In genomic region chr9:12935016-12935415, GRCm38 (mm10) we compare ENCODE assay signal across 17 mouse cellular contexts.
"Had no signal": no experiment of that assay in that cellular context is flagged by ENCODE, and none has a peak within 500 bp of the region (broad histone marks: within the 10 kb centered on the region; RNA-seq: fewer than 3 reads in every experiment).

No protein-coding gene starts in this region.

- H3K9ac ChIP-seq: lung, embryonic 15.5 days; midbrain, embryonic 13.5 days; midbrain, embryonic 15.5 days; neural tube, embryonic 12.5 days; stomach, embryonic 15.5 days had no signal

- H3K4me1 ChIP-seq: lung, embryonic 15.5 days; megakaryocyte, embryonic 14.5 days; midbrain, embryonic 13.5 days; midbrain, embryonic 15.5 days; neural tube, embryonic 12.5 days; stomach, embryonic 15.5 days had no signal

- H3K27me3 ChIP-seq: lung, embryonic 15.5 days; megakaryocyte, embryonic 14.5 days; midbrain, embryonic 13.5 days; midbrain, embryonic 15.5 days; neural tube, embryonic 12.5 days; stomach, embryonic 15.5 days had no signal

- H3K36me3 ChIP-seq: lung, embryonic 15.5 days; midbrain, embryonic 13.5 days; midbrain, embryonic 15.5 days; neural tube, embryonic 12.5 days; stomach, embryonic 15.5 days had no signal

- ATAC-seq: lung, postnatal 0 days; midbrain, embryonic 13.5 days; midbrain, embryonic 15.5 days had no signal

- H3K9me3 ChIP-seq: lung, embryonic 15.5 days; midbrain, embryonic 13.5 days; midbrain, embryonic 15.5 days; neural tube, embryonic 12.5 days; stomach, embryonic 15.5 days had no signal

- DNase-seq: lung, adult 2 months; lung, postnatal 14 days; lung, postnatal 36 days; right cerebral cortex, postnatal 14 days; thymus, adult 2 months; thymus, postnatal 25 days; thymus, postnatal 4 days had no signal

- H3K27ac ChIP-seq: lung, embryonic 15.5 days; macrophage; midbrain, embryonic 13.5 days; midbrain, embryonic 15.5 days; neural tube, embryonic 12.5 days; stomach, embryonic 15.5 days; stomach, postnatal 0 days had no signal

- H3K4me3 ChIP-seq: lung, embryonic 15.5 days; megakaryocyte, embryonic 14.5 days; midbrain, embryonic 13.5 days; midbrain, embryonic 15.5 days; neural tube, embryonic 12.5 days; stomach, embryonic 15.5 days had no signal

- H3K4me2 ChIP-seq: lung, embryonic 15.5 days; midbrain, embryonic 11.5 days; midbrain, embryonic 13.5 days; midbrain, embryonic 15.5 days; neural tube, embryonic 12.5 days; stomach, embryonic 15.5 days had no signal
